Mouse (Mus musculus): ENCODE measurements around the gene Padi2.

- TF ChIP-seq CTCF (IDR thresholded peaks at IDR 0.05; ENCODE audit: borderline replicate concordance, insufficient read depth, low read depth, low read length) (no peak), POLR2A (IDR thresholded peaks at IDR 0.05; ENCODE audit: borderline replicate concordance, insufficient read depth, low read length) (no peak)
These were observed 68.3 kb downstream of the Padi2 start for GRCm38 (mm10) chr4:140974408-140974807.

Measured in cerebellum, adult 2 months (tissue).